Mouse (Mus musculus) spleen, postnatal 10 days (tissue): ENCODE measurements around the gene Lrrc47.

Experiments
- DNase-seq, 2 experiments: peaks; one replicate each; pipeline ENCODE4 v3.0.0; 2021 to 2022; ENCODE audit warnings: low spot score in 2 of 2

Gene Lrrc47

GRCm38 (mm10) chr4:154023754-154024601 lies 12.4 kb downstream of the Lrrc47 start:
- peak; percentile 59 to 66 for DNase-seq

GRCm38 (mm10) chr4:154024729-154025521 lies 13.4 kb downstream of the Lrrc47 start:
- peak; percentile 37 to 53 for DNase-seq

- DNase-seq, result peak; percentile 71 to 81
Measured at GRCm38 (mm10) chr4:154025641-154026440, 14.3 kb downstream of the Lrrc47 start, which contains the start of gene Smim1. TSS of gene Smim1 (minus strand) at chr4:154026230.

GRCm38 (mm10) chr4:154026441-154026761 lies 14.9 kb downstream of the Lrrc47 start:
- DNase-seq, result peak in 1 of 2 experiments; percentile 22

GRCm38 (mm10) chr4:154028066-154028465 lies 16.5 kb downstream of the Lrrc47 start:
- DNase-seq, result no peak

GRCm38 (mm10) chr4:154028646-154029045 lies 17.1 kb downstream of the Lrrc47 start:
- DNase-seq, result peak in 1 of 2 experiments; percentile 69

- DNase-seq, result no peak
Measured at GRCm38 (mm10) chr4:154037123-154037522, 25.6 kb downstream of the Lrrc47 start.

- no peak for DNase-seq
Measured at GRCm38 (mm10) chr4:154042577-154042976, 31.0 kb downstream of the Lrrc47 start, which contains the start of gene Ccdc27. TSS of gene Ccdc27 (minus strand) at chr4:154042677.

GRCm38 (mm10) chr4:154045837-154046236 lies 34.3 kb downstream of the Lrrc47 start:
- DNase-seq, result no peak

- DNase-seq, result no peak
Measured at GRCm38 (mm10) chr4:154051401-154051800, 39.9 kb downstream of the Lrrc47 start.

- DNase-seq, result no peak
Measured at GRCm38 (mm10) chr4:154053065-154053464, 41.5 kb downstream of the Lrrc47 start.

- DNase-seq, result no peak
Measured at GRCm38 (mm10) chr4:154055482-154055881, 44.0 kb downstream of the Lrrc47 start.

- no peak for DNase-seq
Measured at GRCm38 (mm10) chr4:154056046-154056445, 44.5 kb downstream of the Lrrc47 start.

GRCm38 (mm10) chr4:154056661-154057060 lies 45.1 kb downstream of the Lrrc47 start:
- no peak for DNase-seq

GRCm38 (mm10) chr4:154057696-154058095 lies 46.2 kb downstream of the Lrrc47 start:
- no peak for DNase-seq

GRCm38 (mm10) chr4:154064827-154065773 lies 53.6 kb downstream of the Lrrc47 start:
- DNase-seq, result peak in 1 of 2 experiments; percentile 31

- DNase-seq, result peak in 1 of 2 experiments; percentile 32
Measured at GRCm38 (mm10) chr4:154070896-154071295, 59.4 kb downstream of the Lrrc47 start.
